Mouse (Mus musculus): ENCODE data around the gene Sprr1a.
"Not testable (repeated sequence)": the region's sequence is repeated elsewhere in the genome, so short reads cannot be mapped to it uniquely, and the experiment has no call there.

The Sprr1a gene

GRCm38 (mm10) chr3:92485863-92486262, at the start of gene Sprr1a:
Sprr1a (minus strand) TSS chr3:92485895.
- DNase-seq (ENCODE audit: low spot score in 2 of 2) = no peak

GRCm38 (mm10) chr3:92534411-92534810, 48.7 kb upstream of the Sprr1a start, which contains the start of gene 2310046K23Rik:
2310046K23Rik (minus strand) TSS chr3:92534511.
- no peak for DNase-seq (ENCODE audit: low spot score in 2 of 2)

- no peak for DNase-seq (ENCODE audit: low spot score in 2 of 2)
Observed at GRCm38 (mm10) chr3:92512325-92512724, 26.6 kb upstream of the Sprr1a start.

- no peak for DNase-seq (ENCODE audit: low spot score in 2 of 2)
Observed at GRCm38 (mm10) chr3:92510786-92511185, 25.1 kb upstream of the Sprr1a start.

DNA sequence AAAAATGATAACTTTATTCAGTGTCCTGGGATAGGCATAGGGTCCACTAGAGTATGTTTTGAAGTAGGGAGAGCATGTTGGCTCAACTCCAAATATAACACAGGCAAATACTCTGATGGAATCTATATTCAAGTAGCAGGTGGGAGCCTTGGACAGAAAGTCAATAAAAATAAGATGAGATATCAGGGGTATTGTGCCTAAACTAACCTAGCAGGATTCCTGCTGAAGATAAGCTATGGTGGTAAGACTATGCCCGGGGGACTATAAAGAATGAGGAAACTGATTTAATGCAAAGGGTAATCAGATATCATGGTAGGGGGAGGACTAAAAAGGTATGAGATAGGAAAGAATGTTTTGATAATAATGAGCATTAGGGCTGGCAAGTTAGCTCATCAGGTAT, 22.5 kb upstream of the Sprr1a start:
- no peak for DNase-seq (ENCODE audit: low spot score in 2 of 2)

- no peak for DNase-seq (ENCODE audit: low spot score in 2 of 2)
Observed at GRCm38 (mm10) chr3:92503528-92503927, 17.8 kb upstream of the Sprr1a start.

GRCm38 (mm10) chr3:92500393-92500792, 14.7 kb upstream of the Sprr1a start, which contains the start of gene Sprr4:
Sprr4 (minus strand) TSS chr3:92500493.
- DNase-seq (ENCODE audit: low spot score in 2 of 2) = no peak

DNA sequence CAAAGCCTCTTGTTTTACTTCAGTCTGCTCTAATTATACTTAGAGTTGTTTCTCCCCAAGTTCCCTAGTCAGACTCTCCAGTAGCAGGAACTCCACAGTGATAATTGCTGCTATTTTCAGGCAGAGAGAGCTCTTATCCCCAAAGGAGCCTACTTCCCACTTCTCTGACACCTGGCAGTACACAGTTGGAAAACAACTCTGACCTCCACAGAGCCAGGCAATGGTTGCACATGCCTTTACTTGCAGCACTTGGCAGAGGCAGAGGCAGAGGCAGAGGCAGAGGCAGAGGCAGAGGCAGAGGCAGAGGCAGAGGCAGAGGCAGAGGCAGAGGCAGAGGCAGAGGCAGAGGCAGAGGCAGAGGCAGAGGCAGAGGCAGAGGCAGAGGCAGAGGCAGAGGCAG, 4.6 kb upstream of the Sprr1a start:
- DNase-seq (ENCODE audit: low spot score in 2 of 2) = not testable (repeated sequence)

DNA sequence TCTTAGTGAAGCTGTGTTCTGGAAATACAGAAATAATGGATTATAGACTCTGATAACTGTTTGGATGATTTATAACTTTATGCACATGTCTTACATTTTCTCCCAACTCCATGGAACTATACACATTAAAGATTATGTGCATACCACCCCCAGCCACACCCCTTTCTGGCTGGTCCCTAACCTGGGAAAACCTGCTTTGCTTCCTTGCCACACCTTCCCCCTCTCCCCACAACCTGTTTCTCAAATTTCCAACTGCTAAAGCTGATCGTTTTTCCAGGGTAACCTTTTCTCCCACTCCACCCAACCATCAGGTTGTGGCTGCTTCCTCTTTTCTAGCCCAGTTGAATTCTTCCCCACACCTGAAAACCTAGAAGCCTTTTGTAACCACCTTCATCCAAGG, 612 bp upstream of the Sprr1a start:
- no peak for DNase-seq (ENCODE audit: low spot score in 2 of 2)

GRCm38 (mm10) chr3:92481249-92481648, 4.4 kb downstream of the Sprr1a start:
- DNase-seq (ENCODE audit: low spot score in 2 of 2) = not testable (repeated sequence)

GRCm38 (mm10) chr3:92470111-92470510, 15.6 kb downstream of the Sprr1a start:
- no peak for DNase-seq (ENCODE audit: low spot score in 2 of 2)

DNA sequence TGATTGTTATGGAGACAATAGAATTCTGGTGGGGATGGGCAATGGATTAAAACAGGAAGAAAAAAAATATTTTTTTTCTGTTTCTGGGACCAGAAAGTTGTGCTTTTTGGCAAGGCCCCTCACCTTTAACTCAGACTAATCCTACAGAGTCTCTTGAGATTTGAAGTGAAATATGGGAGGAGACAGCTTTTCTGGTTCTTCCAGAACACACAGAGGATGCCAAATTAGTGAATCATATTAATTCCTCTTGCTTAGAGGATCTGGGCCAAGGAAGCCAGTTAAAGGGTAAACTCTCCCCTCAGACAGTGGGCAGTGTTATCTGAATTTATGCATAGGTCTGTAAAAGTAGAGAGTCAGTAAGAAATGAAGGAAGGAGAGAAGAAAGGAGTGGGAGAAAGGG, 18.3 kb downstream of the Sprr1a start:
- DNase-seq (ENCODE audit: low spot score in 2 of 2) = no peak

DNA sequence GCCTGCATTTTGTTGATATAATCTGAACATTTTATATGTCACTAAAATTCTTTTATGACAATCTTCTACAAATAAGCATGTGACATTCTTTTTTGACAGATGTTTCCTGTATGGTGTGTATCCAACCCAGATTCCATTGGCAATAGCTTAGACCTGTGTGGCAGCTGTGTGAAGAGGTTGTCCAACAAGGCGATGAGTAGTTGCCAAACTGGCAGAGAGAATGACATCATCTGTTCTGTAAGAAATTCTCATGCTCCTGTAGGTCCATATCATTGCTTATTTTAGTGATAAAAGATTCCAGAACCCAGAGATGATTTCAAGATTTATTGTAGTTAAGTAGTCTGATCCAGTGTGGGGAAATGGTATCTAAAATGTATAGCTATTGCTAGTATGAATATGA, 19.1 kb downstream of the Sprr1a start:
- DNase-seq (ENCODE audit: low spot score in 2 of 2) = no peak

DNA sequence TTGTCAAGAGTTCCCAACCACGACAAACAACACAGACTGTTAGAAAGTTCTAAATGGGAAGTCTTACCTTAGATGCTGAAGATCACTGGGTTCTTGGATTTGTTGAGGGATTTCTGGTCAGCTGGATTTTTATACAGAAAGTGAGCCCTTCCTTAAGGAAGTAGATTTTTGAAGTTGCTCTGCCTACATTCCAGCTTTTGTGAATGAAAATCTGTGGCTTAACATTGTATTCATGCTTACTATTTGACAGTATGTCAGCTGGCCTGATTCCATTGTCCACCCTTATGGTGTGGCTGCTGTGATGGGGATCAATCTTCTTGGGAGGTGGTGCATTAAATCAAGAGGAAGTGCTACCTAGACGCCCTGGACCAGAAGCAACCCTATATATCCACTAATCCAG, 27.1 kb downstream of the Sprr1a start, which contains the start of gene Sprr3:
Gene Sprr3, minus strand, starts transcription at position 101 of the 400 bp plus-strand sequence.
- no peak for DNase-seq (ENCODE audit: low spot score in 2 of 2)

DNA sequence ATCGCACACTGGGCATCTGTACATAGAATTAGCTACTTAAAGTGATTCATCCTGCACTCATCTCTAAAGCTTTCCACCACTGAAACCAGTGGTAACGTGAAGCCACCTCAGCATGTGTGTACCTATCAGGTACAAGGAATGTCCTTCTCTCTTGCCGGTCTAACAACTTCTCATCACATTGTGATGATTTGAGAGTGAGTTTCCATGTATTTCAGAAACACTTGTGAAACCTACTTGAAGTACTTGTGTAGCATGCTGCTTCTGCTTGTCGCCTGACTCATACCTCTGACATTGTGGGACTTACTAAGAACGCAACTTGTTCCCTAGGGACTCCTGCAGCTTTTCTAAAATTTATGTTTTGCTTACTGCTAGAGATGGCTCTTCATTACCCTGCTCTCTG, 30.5 kb downstream of the Sprr1a start:
- DNase-seq (ENCODE audit: low spot score in 2 of 2) = no peak

GRCm38 (mm10) chr3:92440177-92440576, 45.5 kb downstream of the Sprr1a start:
- no peak for DNase-seq (ENCODE audit: low spot score in 2 of 2)

GRCm38 (mm10) chr3:92438689-92439088, 47.0 kb downstream of the Sprr1a start, which contains the start of gene Sprr1b:
Sprr1b (minus strand) TSS chr3:92438789.
- DNase-seq (ENCODE audit: low spot score in 2 of 2) = no peak

Data from spleen, postnatal 36 days (tissue).